Mouse (Mus musculus) macrophage (primary cell): ENCODE results near the gene Trappc6a. TPM values are rescaled to one million over a fixed set of nuclear protein-coding genes. Genes with fewer than 3 reads are reported as not detected.

Experiments
- H3K27ac ChIP-seq: fragments of 350-480 bp; formaldehyde crosslinking; 2 replicates; pipeline ENCODE4 v1.9.0; 2021
- H3K36me3 ChIP-seq: fragments of 350-480 bp; formaldehyde crosslinking; 2 replicates; pipeline ENCODE4 v1.9.0; 2021; ENCODE audit errors: inconsistent target
- H3K4me3 ChIP-seq: fragments of 350-480 bp; formaldehyde crosslinking; 2 replicates; pipeline ENCODE4 v1.9.0; 2021; ENCODE audit errors: inconsistent target
- H3K79me2 ChIP-seq: fragments of 350-480 bp; formaldehyde crosslinking; 2 replicates; pipeline ENCODE4 v1.9.0; 2021; ENCODE audit errors: inconsistent target
- WGBS: methylation state at CpG from one replicate; pipeline ENCODE4 v1.1.7; 2026; ENCODE audit warnings: inconsistent platforms; ENCODE audit not compliant: missing documents; 5-methylcytosine and 5-hydroxymethylcytosine counted together
- polyA plus RNA-seq: library from polyadenylated mRNA; stranded (reverse); fragments of 250-400 nt; gene quantifications from 3 replicates; pipeline ENCODE4 v1.2.4, GENCODE M21; 2018; ENCODE audit warnings: inconsistent platforms

Trappc6a gene
- polyA plus RNA-seq, 1 experiment from 2014 or later, result 9.4 TPM

- H3K27ac ChIP-seq, result no peak overlapping the region
- WGBS, result 6% methylated on average over 4 of the region's 4 CpGs
- H3K79me2 ChIP-seq, result no peaks in the 10 kb centered on the region
- no peak overlapping the region for H3K4me3 ChIP-seq
- no peaks in the 10 kb centered on the region for H3K36me3 ChIP-seq
These were observed 35.8 kb upstream of the Trappc6a start for GRCm38 (mm10) chr7:19472403-19472802.

- H3K4me3 ChIP-seq, result no peak overlapping the region; the same call in 1 of the 2 replicates
- H3K27ac ChIP-seq, result no peak overlapping the region
- WGBS, result under 1% methylated on average over 79 of the region's 89 CpGs
These were observed 34.2 kb upstream of the Trappc6a start for GRCm38 (mm10) chr7:19473875-19474443.

GRCm38 (mm10) chr7:19477084-19477483 is 31.1 kb upstream of the Trappc6a start:
- WGBS, result 85% methylated on average over 2 of the region's 2 CpGs
- Histone ChIP-seq H3K79me2 (no peaks in the 10 kb centered on the region), H3K27ac (no peak overlapping the region), H3K36me3 (no peaks in the 10 kb centered on the region), H3K4me3 (no peak overlapping the region)

More at GRCm38 (mm10) chr7:19473875-19474443, 34.2 kb upstream of the Trappc6a start:
- no peaks in the 10 kb centered on the region for H3K79me2 ChIP-seq
- H3K36me3 ChIP-seq, result no peaks in the 10 kb centered on the region

- Histone ChIP-seq H3K27ac (no peak overlapping the region), H3K36me3 (no peaks in the 10 kb centered on the region), H3K79me2 (no peaks in the 10 kb centered on the region), H3K4me3 (no peak overlapping the region)
- 67% methylated on average over 14 of the region's 14 CpGs for WGBS
These were observed 30.4 kb upstream of the Trappc6a start for GRCm38 (mm10) chr7:19477624-19478384.

- H3K36me3 ChIP-seq, result no peaks in the 10 kb centered on the region
These were observed 24.9 kb upstream of the Trappc6a start for GRCm38 (mm10) chr7:19483281-19483680.

GRCm38 (mm10) chr7:19485488-19485887 is 22.7 kb upstream of the Trappc6a start:
- Histone ChIP-seq H3K79me2 (no peaks in the 10 kb centered on the region), H3K27ac (no peak overlapping the region), H3K4me3 (no peak overlapping the region), H3K36me3 (no peaks in the 10 kb centered on the region)
- 100% methylated on average over 1 of the region's 1 CpGs for WGBS

More at GRCm38 (mm10) chr7:19483281-19483680, 24.9 kb upstream of the Trappc6a start:
- no peaks in the 10 kb centered on the region for H3K79me2 ChIP-seq
- WGBS, result 89% methylated on average over 8 of the region's 8 CpGs
- H3K4me3 ChIP-seq, result no peak overlapping the region
- no peak overlapping the region for H3K27ac ChIP-seq

GRCm38 (mm10) chr7:19486549-19486948 is 21.6 kb upstream of the Trappc6a start:
- H3K79me2 ChIP-seq, result no peaks in the 10 kb centered on the region
- H3K27ac ChIP-seq, result no peak overlapping the region
- 98% methylated on average over 7 of the region's 7 CpGs for WGBS
- H3K36me3 ChIP-seq, result no peaks in the 10 kb centered on the region
- H3K4me3 ChIP-seq, result no peak overlapping the region

- 96% methylated on average over 30 of the region's 31 CpGs for WGBS
- no peaks in the 10 kb centered on the region for H3K36me3 ChIP-seq
These were observed 18.7 kb upstream of the Trappc6a start for GRCm38 (mm10) chr7:19489525-19489924.

GRCm38 (mm10) chr7:19491731-19492130 is 16.5 kb upstream of the Trappc6a start:
- Histone ChIP-seq H3K79me2 (no peaks in the 10 kb centered on the region), H3K27ac (no peak overlapping the region), H3K4me3 (no peak overlapping the region), H3K36me3 (no peaks in the 10 kb centered on the region)
- 14% methylated on average over 25 of the region's 26 CpGs for WGBS

More at GRCm38 (mm10) chr7:19489525-19489924, 18.7 kb upstream of the Trappc6a start:
- H3K4me3 ChIP-seq, result no peak overlapping the region
- H3K27ac ChIP-seq, result no peak overlapping the region
- H3K79me2 ChIP-seq, result no peaks in the 10 kb centered on the region

- H3K36me3 ChIP-seq, result no peaks in the 10 kb centered on the region
- 92% methylated on average over 24 of the region's 25 CpGs for WGBS
- no peak overlapping the region for H3K27ac ChIP-seq
- H3K79me2 ChIP-seq, result no peaks in the 10 kb centered on the region
- H3K4me3 ChIP-seq, result no peak overlapping the region
These were observed 13.3 kb upstream of the Trappc6a start for GRCm38 (mm10) chr7:19494751-19495474.

GRCm38 (mm10) chr7:19495521-19496213 is 12.5 kb upstream of the Trappc6a start:
- Histone ChIP-seq H3K36me3 (no peaks in the 10 kb centered on the region), H3K79me2 (no peaks in the 10 kb centered on the region), H3K27ac (no peak overlapping the region), H3K4me3 (no peak overlapping the region)
- WGBS, result 92% methylated on average over 20 of the region's 20 CpGs

GRCm38 (mm10) chr7:19496214-19496555 is 12.0 kb upstream of the Trappc6a start:
- Histone ChIP-seq H3K4me3 (no peak overlapping the region), H3K79me2 (no peaks in the 10 kb centered on the region), H3K36me3 (no peaks in the 10 kb centered on the region), H3K27ac (no peak overlapping the region)
- 45% methylated on average over 5 of the region's 5 CpGs for WGBS

- no peak overlapping the region for H3K27ac ChIP-seq
- no peaks in the 10 kb centered on the region for H3K79me2 ChIP-seq
- no peaks in the 10 kb centered on the region for H3K36me3 ChIP-seq
- no peak overlapping the region for H3K4me3 ChIP-seq
- 97% methylated on average over 4 of the region's 4 CpGs for WGBS
These were observed 9.9 kb upstream of the Trappc6a start for GRCm38 (mm10) chr7:19498326-19498725.
